Mouse (Mus musculus) spleen, adult 2 months (tissue): Measurements from ENCODE around the gene Nfe2. TPM values are rescaled to one million over a fixed set of nuclear protein-coding genes. Genes with fewer than 3 reads are reported as not detected.
A peak's percentile ranks its signal among the peaks of the same experiment; 100 is the strongest.

Source experiments
- DNase-seq, 2 experiments: peaks; one replicate each; pipeline versions ENCODE4 v3.0.0 to v3.0.0-alpha.2; 2012 to 2021; ENCODE audit warnings: low spot score in 2 of 2, low read depth in 1 of 2
- H3K27ac ChIP-seq: fragments of 200-500 bp; 2 replicates; pipeline ENCODE4 v1.5.1; 2012; ENCODE audit warnings: low read length, inconsistent platforms; ENCODE audit not compliant: insufficient read depth
- H3K27me3 ChIP-seq: fragments of 200-500 bp; 2 replicates; pipeline ENCODE4 v1.6.1; 2012; ENCODE audit warnings: mild to moderate bottlenecking, moderate library complexity, low read length, inconsistent platforms; ENCODE audit not compliant: control insufficient read depth, insufficient read depth
- H3K36me3 ChIP-seq: fragments of 200-500 bp; 2 replicates; pipeline ENCODE4 v1.6.1; 2012; ENCODE audit warnings: mild to moderate bottlenecking, low read length, inconsistent platforms; ENCODE audit not compliant: control insufficient read depth, insufficient read depth
- H3K4me1 ChIP-seq: fragments of 200-500 bp; 2 replicates; pipeline ENCODE4 v1.6.1; 2011; ENCODE audit warnings: inconsistent platforms; ENCODE audit not compliant: control insufficient read depth, insufficient read depth, insufficient read length
- H3K4me3 ChIP-seq: fragments of 200-500 bp; 2 replicates; pipeline ENCODE4 v1.5.1; 2011; ENCODE audit warnings: mild to moderate bottlenecking, inconsistent platforms; ENCODE audit not compliant: insufficient read depth, insufficient read length; ENCODE audit errors: extremely low read depth
- CTCF ChIP-seq: fragments of 200-500 bp; IDR thresholded peaks from 2 replicates; pipeline ENCODE4 v1.5.1; 2011; ENCODE audit warnings: mild to moderate bottlenecking, inconsistent platforms; ENCODE audit not compliant: insufficient read depth, insufficient read length, insufficient replicate concordance; ENCODE audit errors: extremely low read depth
- POLR2A ChIP-seq: fragments of 200-500 bp; IDR thresholded peaks from 2 replicates; pipeline ENCODE4 v1.6.1; 2011; ENCODE audit warnings: low read depth, low read length, inconsistent platforms
- WGBS: fragments of 180-500 bp; shearing (Covaris S2); methylation state at CpG from one replicate; pipeline ENCODE4 v1.1.7; 2018; 5-methylcytosine and 5-hydroxymethylcytosine counted together
- polyA plus RNA-seq: library from polyadenylated mRNA; depleted of rRNA; stranded (reverse); fragments of >200 nt; gene quantifications from 2 replicates; pipeline ENCODE4 v1.2.3, GENCODE M21; 2012

The Nfe2 gene
- polyA plus RNA-seq, 1 experiment = 80.1 TPM

DNA sequence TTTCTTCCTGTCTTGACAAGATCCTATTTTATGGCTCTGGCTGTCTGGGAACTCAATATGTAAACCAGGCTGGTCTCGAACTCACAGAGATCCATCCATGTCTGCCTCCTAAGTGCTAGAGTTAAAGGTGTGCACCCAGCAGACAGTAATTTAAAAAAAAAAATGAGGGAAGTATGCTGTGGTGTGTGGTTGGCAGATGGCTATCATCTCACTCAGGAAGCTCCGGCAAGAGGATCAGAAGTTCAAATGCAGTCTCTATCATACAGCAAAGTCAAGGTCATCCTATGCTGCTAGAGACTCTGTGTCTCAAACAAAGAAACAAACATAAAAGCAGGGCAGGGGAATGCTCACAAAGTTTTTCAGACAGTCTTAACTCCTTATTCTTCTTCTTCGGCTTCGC is 10.7 kb upstream of the Nfe2 start:
- TF ChIP-seq POLR2A (no peak), CTCF (no peak)
- Histone ChIP-seq H3K36me3 (no peaks in the 10 kb centered on the region), H3K27ac (no peak overlapping the region), H3K4me1 (no peaks in the 10 kb centered on the region), H3K27me3 (no peaks in the 10 kb centered on the region), H3K4me3 (no peak overlapping the region)
- no peak for DNase-seq
- 56% methylated on average over 4 of the region's 4 CpGs for WGBS

DNA sequence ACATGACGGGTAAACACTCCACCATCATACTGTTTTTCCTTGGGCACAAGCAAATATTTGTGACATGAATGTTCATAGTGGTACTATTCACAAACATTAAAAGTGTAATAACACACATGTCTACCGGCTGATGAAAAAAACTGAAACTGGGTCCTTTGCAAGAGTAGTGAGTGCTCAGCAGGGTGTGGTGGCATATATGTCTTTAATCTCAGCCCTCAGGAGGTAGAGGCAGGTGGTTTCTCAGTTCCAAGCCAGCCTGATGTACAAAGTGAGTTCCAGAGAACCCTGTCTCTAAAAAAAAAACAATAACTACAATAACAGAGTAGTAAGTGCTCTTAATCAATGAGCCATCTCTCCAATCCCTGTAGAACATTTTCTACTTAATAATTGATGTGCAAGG is 6.6 kb upstream of the Nfe2 start:
- Histone ChIP-seq H3K4me3 (no peak overlapping the region), H3K36me3 (no peaks in the 10 kb centered on the region), H3K4me1 (no peaks in the 10 kb centered on the region), H3K27me3 (no peaks in the 10 kb centered on the region), H3K27ac (no peak overlapping the region)
- no peak for TF ChIP-seq CTCF
- TF ChIP-seq POLR2A = no peak
- 82% methylated on average over 2 of the region's 2 CpGs for WGBS
- no peak for DNase-seq

DNA sequence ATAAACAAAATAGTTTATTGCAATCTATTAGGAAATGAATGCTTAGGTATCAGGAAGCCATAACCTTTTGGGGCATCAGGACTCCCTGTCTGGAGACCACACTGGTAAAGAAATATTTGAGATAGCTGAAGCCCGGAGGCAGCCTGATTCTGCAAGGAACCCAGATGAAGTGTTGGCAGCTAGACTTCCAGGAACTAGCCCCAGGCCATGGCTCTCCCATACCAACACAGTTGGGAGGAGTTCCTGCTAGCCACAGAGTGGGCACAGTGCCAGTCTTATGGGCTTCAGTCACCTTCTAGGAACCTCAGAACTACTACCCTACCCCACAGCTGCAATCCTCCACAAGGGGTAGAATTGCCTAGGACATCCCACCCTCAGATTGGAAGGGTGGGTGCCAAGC is 1.8 kb upstream of the Nfe2 start:
- peaks cover 6% of the 10 kb centered on the region for H3K4me1 ChIP-seq
- DNase-seq = no peak
- WGBS = 7% methylated on average over 1 of the region's 1 CpGs
- no peaks in the 10 kb centered on the region for H3K36me3 ChIP-seq
- no peaks in the 10 kb centered on the region for H3K27me3 ChIP-seq
- H3K4me3 ChIP-seq = no peak overlapping the region
- TF ChIP-seq POLR2A = no peak
- TF ChIP-seq CTCF = no peak
- H3K27ac ChIP-seq = no peak overlapping the region

DNA sequence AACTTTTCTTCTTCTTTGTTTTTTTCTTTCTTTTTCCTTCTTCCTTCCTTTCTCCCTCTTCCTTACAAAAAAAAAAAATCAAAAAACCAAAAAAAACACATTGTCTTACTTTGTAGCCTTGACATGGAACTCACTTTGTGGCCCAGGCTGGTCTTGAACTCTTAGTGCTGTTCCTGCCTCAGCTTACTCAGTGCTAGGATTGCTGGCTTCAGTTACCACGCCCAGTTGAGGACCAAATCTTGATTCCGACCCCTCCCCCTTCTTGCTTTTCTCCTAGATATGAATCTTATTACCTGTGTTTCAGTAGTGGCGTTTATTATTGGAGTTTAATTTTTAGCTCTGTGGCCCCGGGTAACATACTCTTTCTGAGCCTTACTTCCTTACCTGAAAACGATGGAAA is 959 bp upstream of the Nfe2 start:
- H3K4me3 ChIP-seq = no peak overlapping the region
- TF ChIP-seq CTCF = no peak
- no peak for TF ChIP-seq POLR2A
- no peaks in the 10 kb centered on the region for H3K36me3 ChIP-seq
- H3K27me3 ChIP-seq = no peaks in the 10 kb centered on the region
- H3K27ac ChIP-seq = no peak overlapping the region
- no peak for DNase-seq
- peaks cover 6% of the 10 kb centered on the region for H3K4me1 ChIP-seq
- 37% methylated on average over 5 of the region's 5 CpGs for WGBS

DNA sequence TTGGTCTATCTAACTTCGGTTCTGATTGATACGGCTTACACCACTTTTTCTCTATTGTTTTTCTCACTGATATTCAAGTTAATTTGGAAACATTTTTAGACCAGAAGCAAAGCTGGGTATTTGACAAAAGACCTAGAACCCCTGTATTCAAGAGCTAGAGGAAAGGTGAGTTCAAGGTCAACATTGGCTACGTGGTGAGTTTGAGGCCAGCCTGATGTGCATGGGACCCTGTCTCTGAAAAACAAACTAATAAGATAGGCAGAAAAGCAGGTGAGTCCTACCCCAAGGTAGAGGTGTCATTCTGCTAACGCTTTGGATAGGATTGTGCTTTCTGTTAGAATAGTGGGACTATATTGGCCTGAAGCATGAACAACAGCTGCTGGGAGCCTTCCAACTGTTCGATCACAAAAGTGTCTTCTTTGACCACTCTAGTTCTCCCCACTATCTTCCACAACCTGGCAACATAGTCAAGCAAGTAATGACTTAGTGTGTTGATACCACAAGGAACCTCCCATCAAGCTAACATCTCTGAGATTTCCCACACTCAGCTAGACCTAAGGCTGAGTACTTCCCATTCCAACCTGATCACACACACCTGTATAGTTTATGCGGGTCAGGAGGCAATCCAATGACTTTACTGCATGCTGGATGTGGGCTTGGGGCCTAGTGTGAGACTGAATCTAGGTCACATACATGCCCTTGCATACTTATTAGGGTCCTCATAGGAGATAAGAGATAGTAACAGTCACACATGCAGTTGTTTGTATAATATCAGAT is 1.8 kb downstream of the Nfe2 start:
- H3K27me3 ChIP-seq = no peaks in the 10 kb centered on the region
- no peak overlapping the region for H3K4me3 ChIP-seq
- no peak overlapping the region for H3K27ac ChIP-seq
- WGBS = 73% methylated on average over 6 of the region's 6 CpGs
- no peak for DNase-seq
- no peaks in the 10 kb centered on the region for H3K36me3 ChIP-seq
- TF ChIP-seq CTCF (no peak), POLR2A (no peak)
- peaks cover 6% of the 10 kb centered on the region for H3K4me1 ChIP-seq

DNA sequence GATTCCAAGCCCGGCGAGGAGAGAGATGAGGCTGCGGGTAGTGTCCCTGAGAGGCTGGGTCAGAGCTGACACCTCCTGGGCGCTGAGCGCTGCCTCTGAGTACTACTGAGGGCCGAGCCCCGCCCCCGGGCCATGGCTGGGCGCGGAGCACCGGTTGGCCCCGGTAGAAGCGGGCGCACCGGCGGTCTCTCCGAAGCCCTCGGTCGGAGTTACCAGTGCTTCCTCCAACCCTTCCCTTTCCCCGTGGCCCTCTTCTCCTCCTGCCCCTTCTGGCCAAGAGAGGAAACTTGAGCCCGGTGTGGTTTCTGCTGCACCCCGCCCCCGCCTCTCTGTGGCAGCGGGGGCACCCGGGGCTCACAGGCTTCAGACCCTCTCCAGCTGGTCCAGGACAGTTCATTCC is 3.0 kb downstream of the Nfe2 start:
- TF ChIP-seq POLR2A = no peak
- peak; percentile 8; the same call in 1 of the 2 replicates for TF ChIP-seq CTCF
- H3K4me3 ChIP-seq = peak overlapping the region; percentile 42
- DNase-seq = peak in 1 of 2 experiments; percentile 36
- WGBS = under 1% methylated on average over 25 of the region's 25 CpGs
- H3K36me3 ChIP-seq = no peaks in the 10 kb centered on the region
- H3K27ac ChIP-seq = peak overlapping the region; percentile 0; the same call in 1 of the 2 replicates
- peaks cover 6% of the 10 kb centered on the region for H3K4me1 ChIP-seq
- H3K27me3 ChIP-seq = no peaks in the 10 kb centered on the region

- 0 out of 2 replicates have a peak overlapping the region, but pooled peaks have one; percentile 2 for H3K27ac ChIP-seq
- 53% methylated on average over 1 of the region's 1 CpGs for WGBS
- peaks cover 6% of the 10 kb centered on the region for H3K36me3 ChIP-seq
These were observed 4.9 kb downstream of the Nfe2 start for GRCm38 (mm10) chr15:103253352-103253751.

More at GRCm38 (mm10) chr15:103253352-103253751, 4.9 kb downstream of the Nfe2 start:
- DNase-seq = no peak
- TF ChIP-seq CTCF (no peak), POLR2A (no peak)
- Histone ChIP-seq H3K4me1 (peaks cover 6% of the 10 kb centered on the region), H3K27me3 (no peaks in the 10 kb centered on the region), H3K4me3 (no peak overlapping the region; the same call in 1 of the 2 replicates)
